Mouse (Mus musculus) ES-Bruce4 (cell line): ENCODE measurements around the gene Nt5c3b.
A peak's percentile ranks its signal among the peaks of the same experiment; 100 is the strongest.

Experiments
- CTCF ChIP-seq: IDR thresholded peaks from one replicate; pipeline ENCODE4 v1.8.1; 2011; ENCODE audit warnings: low read depth, low read length
- POLR2A ChIP-seq: IDR thresholded peaks from one replicate; pipeline ENCODE4 v1.8.1; 2011; ENCODE audit warnings: low read length; ENCODE audit not compliant: insufficient read depth

GRCm38 (mm10) chr11:100408076-100408834, 33.4 kb downstream of the Nt5c3b start:
- no peak for TF ChIP-seq POLR2A
- TF ChIP-seq CTCF, result peak; percentile 75
